Mouse (Mus musculus): Measurements from ENCODE around the gene Emp2. TPM values are rescaled to one million over a fixed set of nuclear protein-coding genes. Genes with fewer than 3 reads are reported as not detected.
"Not testable (repeated sequence)": the region's sequence is repeated elsewhere in the genome, so short reads cannot be mapped to it uniquely, and the experiment has no call there.

Emp2 gene
- total RNA-seq, 2 experiments from 2014 or later, result 14.4 to 16.4 TPM

DNA sequence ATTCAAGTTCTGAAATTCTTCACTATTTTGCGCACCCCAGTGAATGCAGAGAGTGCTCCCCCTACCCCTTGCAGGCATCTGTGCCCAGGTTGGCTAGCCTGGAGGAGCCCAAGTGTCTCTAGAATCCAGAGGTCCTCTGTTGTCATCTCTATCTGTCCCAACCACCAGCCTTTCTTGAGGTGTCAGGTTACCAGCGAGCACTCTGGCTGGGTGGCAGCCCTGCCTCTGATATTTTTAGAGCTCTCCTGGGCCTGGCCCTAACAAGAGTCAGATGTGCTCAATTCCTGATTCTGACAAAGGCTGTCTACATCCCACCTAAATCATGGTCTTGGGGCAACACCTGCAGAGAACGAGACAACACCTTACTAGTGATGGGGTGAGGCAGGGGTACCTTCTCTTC lies 2.7 kb downstream of the Emp2 start:
- no peak for TF ChIP-seq CTCF (conservative IDR thresholded peaks at IDR 0.05)
- no peak overlapping the region for H3K27ac ChIP-seq
- no peak for DNase-seq (ENCODE audit: low spot score in 2 of 2)
- H3K4me3 ChIP-seq, result no peak overlapping the region

DNA sequence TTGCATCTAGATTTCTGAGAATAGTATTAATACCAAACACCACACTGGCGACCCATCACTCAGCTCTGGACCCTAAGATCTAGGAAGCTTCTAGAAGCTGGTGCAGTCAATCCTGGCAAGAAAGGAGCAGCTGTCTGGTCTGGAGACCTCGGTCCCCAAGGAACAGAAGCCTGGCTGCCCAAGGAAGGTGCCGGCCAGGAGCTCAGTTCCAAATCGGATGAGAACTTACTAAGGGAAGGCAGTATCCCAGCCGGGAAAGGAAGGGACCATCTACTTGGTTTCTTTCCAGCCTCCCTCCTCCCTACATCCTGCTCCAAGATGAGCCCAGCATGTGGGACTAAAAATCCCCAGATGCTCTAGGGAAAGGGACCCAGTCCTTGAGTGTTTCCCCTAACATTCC lies 3.3 kb downstream of the Emp2 start:
- Histone ChIP-seq H3K27ac (no peak overlapping the region), H3K4me3 (no peak overlapping the region)
- peak in 1 of 2 experiments; percentile 15 for DNase-seq (ENCODE audit: low spot score in 2 of 2)
- TF ChIP-seq CTCF (conservative IDR thresholded peaks at IDR 0.05), result no peak

DNA sequence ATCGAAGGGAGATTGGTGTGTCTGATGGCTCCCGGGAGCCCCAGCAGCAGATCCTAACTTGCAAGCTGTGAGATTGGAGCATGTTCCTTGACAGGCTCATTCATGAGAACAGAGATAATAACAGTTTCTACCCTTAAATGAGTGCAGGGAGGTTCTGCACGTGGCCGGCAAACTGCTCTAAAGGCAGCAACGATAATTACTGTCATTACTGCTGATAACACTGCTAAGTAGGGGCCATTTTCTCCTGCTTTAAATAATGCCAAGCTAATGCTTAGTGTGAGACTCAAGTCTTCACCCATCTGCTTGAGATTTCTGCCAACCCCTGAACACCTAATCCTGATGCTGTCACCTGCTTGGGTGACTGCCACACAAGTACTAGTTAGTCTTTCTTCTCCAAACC lies 6.4 kb downstream of the Emp2 start:
- H3K4me3 ChIP-seq, result no peak overlapping the region
- TF ChIP-seq CTCF (conservative IDR thresholded peaks at IDR 0.05), result no peak
- no peak for DNase-seq (ENCODE audit: low spot score in 2 of 2)
- H3K27ac ChIP-seq, result no peak overlapping the region

- TF ChIP-seq CTCF (conservative IDR thresholded peaks at IDR 0.05), result no peak
- no peak for DNase-seq (ENCODE audit: low spot score in 2 of 2)
- Histone ChIP-seq H3K4me3 (no peak overlapping the region), H3K27ac (no peak overlapping the region)
Measured at GRCm38 (mm10) chr16:10306101-10306500, 7.7 kb downstream of the Emp2 start.

DNA sequence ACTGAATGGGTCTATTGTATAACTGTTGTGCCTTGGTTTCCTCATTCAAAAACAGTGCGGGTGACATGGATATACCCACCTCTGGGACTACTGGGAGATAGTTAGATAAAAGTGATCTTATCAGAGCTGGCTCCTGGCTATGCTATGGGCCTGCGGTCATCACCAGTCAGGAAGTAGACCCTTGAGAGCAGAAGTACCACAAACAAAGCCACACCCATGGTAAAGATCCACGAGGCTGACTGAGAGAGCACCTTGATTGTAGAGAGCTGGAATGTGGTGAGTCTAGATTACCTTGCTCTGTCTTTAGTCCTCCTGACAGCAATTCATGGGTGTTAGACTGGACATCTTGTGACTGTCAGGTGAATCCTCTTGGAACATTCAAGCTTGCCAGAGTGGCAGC lies 12.4 kb downstream of the Emp2 start:
- TF ChIP-seq CTCF (conservative IDR thresholded peaks at IDR 0.05), result no peak
- DNase-seq (ENCODE audit: low spot score in 2 of 2), result no peak
- Histone ChIP-seq H3K4me3 (no peak overlapping the region), H3K27ac (no peak overlapping the region)

DNA sequence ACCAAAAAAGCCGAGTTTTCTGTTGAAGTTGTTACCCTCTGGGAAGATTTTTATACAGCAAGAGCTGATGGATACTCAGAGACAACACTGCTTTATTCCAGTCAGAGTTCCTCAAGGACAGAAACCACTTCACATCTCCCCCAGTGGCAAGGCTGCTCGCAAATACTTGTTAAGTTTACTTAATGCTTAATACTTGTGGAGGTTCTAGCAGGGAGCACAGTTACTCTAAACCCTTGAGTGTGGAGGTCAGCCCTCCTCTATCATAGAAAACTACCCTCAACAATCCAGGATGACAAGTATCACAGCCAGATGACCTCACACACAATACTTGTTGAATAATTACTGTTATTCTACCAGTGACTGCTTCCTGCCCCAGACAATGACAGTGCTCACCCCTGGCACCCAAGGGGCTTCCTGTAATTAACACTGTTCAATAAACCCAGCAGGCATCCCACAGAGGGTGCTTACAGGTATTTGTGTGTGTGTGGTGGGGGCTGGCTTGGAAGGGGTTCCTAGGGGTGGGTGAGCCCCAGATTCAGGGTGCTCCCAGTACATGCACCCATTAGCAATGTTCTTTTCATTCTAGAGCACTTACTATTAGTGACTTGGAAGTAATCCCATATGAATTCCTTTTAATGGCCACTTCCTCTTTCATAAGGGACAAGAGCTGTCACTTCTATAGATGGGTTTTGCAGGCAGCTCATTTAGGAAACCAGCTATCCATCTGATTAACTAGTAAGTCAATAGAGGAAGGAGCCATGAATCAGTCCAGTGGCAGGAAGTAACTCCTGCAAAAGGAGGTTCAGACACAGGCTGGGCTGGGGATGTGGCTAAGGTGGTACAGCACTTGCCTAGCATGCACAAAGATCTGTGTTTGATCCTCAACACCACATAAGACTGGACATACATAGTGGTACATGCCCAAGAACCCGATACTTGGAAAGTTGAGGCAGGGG lies 13.3 kb downstream of the Emp2 start:
- no peak overlapping the region for H3K4me3 ChIP-seq
- no peak for TF ChIP-seq CTCF (conservative IDR thresholded peaks at IDR 0.05)
- H3K27ac ChIP-seq, result no peak overlapping the region
- no peak for DNase-seq (ENCODE audit: low spot score in 2 of 2)

GRCm38 (mm10) chr16:10299637-10300036 lies 14.1 kb downstream of the Emp2 start:
- no peak for TF ChIP-seq CTCF (conservative IDR thresholded peaks at IDR 0.05)
- H3K4me3 ChIP-seq, result no peak overlapping the region
- H3K27ac ChIP-seq, result no peak overlapping the region
- DNase-seq (ENCODE audit: low spot score in 2 of 2), result no peak

- Histone ChIP-seq H3K4me3 (no peak overlapping the region), H3K27ac (no peak overlapping the region)
- no peak for DNase-seq (ENCODE audit: low spot score in 2 of 2)
- no peak for TF ChIP-seq CTCF (conservative IDR thresholded peaks at IDR 0.05)
Measured at GRCm38 (mm10) chr16:10297696-10298644, 15.8 kb downstream of the Emp2 start.

DNA sequence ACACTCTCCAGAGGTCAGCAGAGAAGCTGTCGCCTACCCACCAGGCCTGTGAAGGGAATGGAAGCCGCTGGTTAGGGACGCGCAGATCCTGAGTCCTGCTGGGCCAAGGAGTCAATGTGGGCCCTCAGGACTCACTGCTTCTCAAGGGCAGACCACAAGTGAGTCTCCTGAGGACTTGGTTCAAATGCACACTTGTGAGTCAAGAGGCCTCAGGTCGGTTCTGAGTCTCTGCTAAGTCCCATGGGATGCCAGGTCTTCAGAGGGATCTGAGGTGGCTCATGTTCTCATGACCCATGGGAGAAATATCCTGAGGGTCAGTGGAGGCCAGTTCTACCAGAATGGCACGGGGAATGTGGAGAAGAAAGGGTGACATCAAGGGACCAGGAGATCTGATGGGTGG lies 25.7 kb downstream of the Emp2 start:
- H3K4me3 ChIP-seq, result no peak overlapping the region
- no peak overlapping the region for H3K27ac ChIP-seq
- TF ChIP-seq CTCF (conservative IDR thresholded peaks at IDR 0.05), result no peak
- DNase-seq (ENCODE audit: low spot score in 2 of 2), result no peak

DNA sequence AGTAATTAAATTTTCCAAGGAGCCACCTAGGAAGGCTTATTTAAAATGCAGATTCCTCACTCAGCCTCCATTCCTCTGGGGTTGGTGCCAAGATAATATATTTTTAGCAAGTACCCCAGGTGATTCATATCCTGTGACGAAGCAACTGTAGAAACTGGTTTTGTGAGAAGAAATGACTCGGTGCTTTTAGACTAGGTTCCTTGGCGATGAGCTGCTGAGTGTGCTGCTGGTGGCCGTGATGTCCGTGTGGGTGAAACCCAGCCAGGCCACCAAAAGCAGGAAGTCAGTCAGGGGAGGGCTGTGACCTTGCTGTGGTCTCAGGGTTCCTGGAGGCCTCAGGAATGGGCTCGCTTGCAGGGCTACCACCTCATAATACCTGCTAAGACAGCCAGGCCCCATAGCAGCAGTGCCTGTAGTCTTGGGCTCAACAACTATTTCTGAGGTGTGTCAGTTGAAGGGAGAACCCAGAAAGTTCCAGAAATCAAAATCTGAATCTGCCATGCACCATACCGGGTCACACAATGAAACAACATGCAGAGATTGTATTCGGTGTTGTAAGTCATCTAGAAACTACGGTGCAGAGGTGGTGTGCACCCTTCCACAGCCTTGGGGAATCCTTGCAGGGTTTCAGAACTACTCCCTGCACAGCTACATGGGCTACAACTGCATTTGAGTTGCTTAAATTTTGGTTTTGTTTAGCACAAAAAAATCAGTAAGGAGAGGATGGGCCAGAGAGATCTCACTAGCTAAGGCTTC lies 27.1 kb downstream of the Emp2 start:
- Histone ChIP-seq H3K27ac (no peak overlapping the region), H3K4me3 (no peak overlapping the region)
- TF ChIP-seq CTCF (conservative IDR thresholded peaks at IDR 0.05), result no peak
- DNase-seq (ENCODE audit: low spot score in 2 of 2), result peak in 1 of 2 experiments; percentile 26

- no peak for TF ChIP-seq CTCF (conservative IDR thresholded peaks at IDR 0.05)
- H3K4me3 ChIP-seq, result no peak overlapping the region
- no peak overlapping the region for H3K27ac ChIP-seq
- no peak for DNase-seq (ENCODE audit: low spot score in 2 of 2)
Measured at GRCm38 (mm10) chr16:10281890-10282289, 31.9 kb downstream of the Emp2 start.

- peak; percentile 94 for TF ChIP-seq CTCF (conservative IDR thresholded peaks at IDR 0.05)
- Histone ChIP-seq H3K4me3 (no peak overlapping the region), H3K27ac (no peak overlapping the region)
- DNase-seq (ENCODE audit: low spot score in 2 of 2), result peak; percentile 81 to 92
Measured at GRCm38 (mm10) chr16:10280286-10280951, 33.3 kb downstream of the Emp2 start.

GRCm38 (mm10) chr16:10276778-10277177 lies 37.0 kb downstream of the Emp2 start:
- not testable (repeated sequence) for H3K4me3 ChIP-seq; H3K27ac ChIP-seq; DNase-seq (ENCODE audit: low spot score in 2 of 2)

All from layer of hippocampus, adult 2 months (tissue).